Mouse (Mus musculus) kidney, postnatal 0 days (tissue): ENCODE measurements at regions not wholly inside any gene's neighbourhood (a gene's known extent, or its start where the extent isn't known, plus 50 kb on each side); places are given as distances from the start of the nearest gene placed in this dataset.

Source experiments
- ATAC-seq: fragments of 200-750 bp; cut with Nextera tagmentation; replicated peaks from 2 replicates; pipeline ENCODE4 v1.8.0; 2017; ENCODE audit warnings: low read depth, moderate number of reproducible peaks, moderate TSS enrichment, moderate library complexity; ENCODE audit not compliant: low FRiP score
- DNase-seq: peaks from one replicate; pipeline ENCODE4 v3.0.0-alpha.2; 2016; ENCODE audit warnings: low spot score
- H3K27ac ChIP-seq: fragments of 300-500 bp; sonication (generic); 2 replicates; pipeline ENCODE4 v1.5.1; 2014; ENCODE audit warnings: mild to moderate bottlenecking
- H3K27me3 ChIP-seq: fragments of 300-500 bp; sonication (generic); 2 replicates; pipeline ENCODE4 v1.6.1; 2014; ENCODE audit warnings: low read length, mixed read lengths; ENCODE audit not compliant: insufficient read depth
- H3K36me3 ChIP-seq: fragments of 300-500 bp; sonication (generic); 2 replicates; pipeline ENCODE4 v1.6.1; 2014; ENCODE audit warnings: low read length, mixed read lengths; ENCODE audit not compliant: insufficient read depth
- H3K4me1 ChIP-seq: fragments of 300-500 bp; sonication (generic); replicated peaks from 2 replicates; pipeline ENCODE4 v1.6.1; 2014; ENCODE audit warnings: antibody characterized with exemption, low read length, mixed read lengths; ENCODE audit not compliant: insufficient read depth
- H3K4me2 ChIP-seq: fragments of 300-500 bp; sonication (generic); 2 replicates; pipeline ENCODE4 v1.6.1; 2014; ENCODE audit warnings: mild to moderate bottlenecking, low read length, moderate library complexity, mixed read lengths
- H3K4me3 ChIP-seq: fragments of 300-500 bp; sonication (generic); replicated peaks from 2 replicates; pipeline ENCODE4 v1.5.1; 2014; ENCODE audit warnings: low read depth, low read length
- H3K9ac ChIP-seq: fragments of 300-500 bp; sonication (generic); 2 replicates; pipeline ENCODE4 v1.6.1; 2014; ENCODE audit warnings: low read depth, low read length
- H3K9me3 ChIP-seq: fragments of 300-500 bp; sonication (generic); replicated peaks from 2 replicates; pipeline ENCODE4 v1.6.1; 2016; ENCODE audit warnings: low read length, inconsistent platforms, mixed read lengths
- CTCF ChIP-seq: IDR thresholded peaks from 2 replicates; pipeline ENCODE4 v1.5.1; 2016; ENCODE audit warnings: antibody characterized with exemption, low read depth, mild to moderate bottlenecking, moderate library complexity
- WGBS: fragments of 180-500 bp; shearing (Covaris S2); extraction: QIAGEN DNeasy Blood & Tissue Kit; methylation state at CpG from one replicate; pipeline ENCODE4 v1.1.7; 2014; 5-methylcytosine and 5-hydroxymethylcytosine counted together

DNA sequence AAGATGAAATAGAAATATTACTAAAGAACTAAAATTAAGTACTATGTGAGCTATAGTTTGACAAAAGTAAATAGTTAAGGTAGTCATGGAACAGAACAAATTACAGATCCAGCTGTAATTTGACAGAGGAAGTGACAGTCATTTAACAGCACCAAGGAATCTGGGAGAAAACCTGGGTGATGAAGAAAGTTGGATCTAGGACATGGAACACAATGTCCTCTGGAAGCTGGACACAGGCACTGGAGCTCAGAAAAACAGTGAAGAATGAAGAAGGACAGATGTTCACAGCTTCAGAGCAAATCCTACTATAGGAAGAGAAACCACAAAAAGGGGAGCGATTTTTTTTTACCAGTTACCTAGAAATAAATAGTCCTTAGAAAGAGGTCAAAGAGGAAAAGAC is 147.2 kb upstream of the AI593442 start:
- no peaks in the 10 kb centered on the region for H3K27me3 ChIP-seq
- ATAC-seq (no peak), DNase-seq (no peak)
- H3K4me3 ChIP-seq, result no peak overlapping the region
- no peak overlapping the region for H3K27ac ChIP-seq
- TF ChIP-seq CTCF, result no peak
- H3K9me3 ChIP-seq, result no peaks in the 10 kb centered on the region
- no peak overlapping the region for H3K9ac ChIP-seq
- H3K36me3 ChIP-seq, result no peaks in the 10 kb centered on the region
- 84% methylated on average over 1 of the region's 1 CpGs for WGBS
- H3K4me2 ChIP-seq, result no peak overlapping the region
- H3K4me1 ChIP-seq, result no peaks in the 10 kb centered on the region

DNA sequence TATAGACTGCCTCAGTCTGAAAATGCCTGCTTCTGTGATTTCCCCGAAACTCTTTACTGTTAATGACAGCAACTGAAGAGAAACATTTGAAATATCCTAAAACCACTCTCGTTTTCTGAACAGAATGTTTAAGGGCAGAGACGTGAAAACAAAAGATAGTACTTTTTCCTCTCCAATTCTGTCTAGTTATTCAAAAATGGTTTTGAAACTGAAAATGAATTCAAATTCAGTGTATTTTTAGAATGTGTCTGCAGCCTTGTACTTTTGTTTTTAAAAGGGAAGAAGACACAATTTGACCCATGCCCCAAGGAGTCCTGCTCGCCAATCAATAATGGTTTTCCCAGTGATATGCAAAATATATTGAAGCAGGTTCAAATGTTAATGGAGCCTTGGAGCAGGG is 136.7 kb upstream of the AI593442 start:
- H3K4me1 ChIP-seq, result no peaks in the 10 kb centered on the region
- no peak for TF ChIP-seq CTCF
- H3K27me3 ChIP-seq, result no peaks in the 10 kb centered on the region
- H3K9ac ChIP-seq, result no peak overlapping the region
- ATAC-seq (no peak), DNase-seq (no peak)
- no peak overlapping the region for H3K4me3 ChIP-seq
- 69% methylated on average over 4 of the region's 4 CpGs for WGBS
- H3K27ac ChIP-seq, result no peak overlapping the region
- H3K4me2 ChIP-seq, result no peak overlapping the region
- H3K36me3 ChIP-seq, result no peaks in the 10 kb centered on the region
- H3K9me3 ChIP-seq, result no peaks in the 10 kb centered on the region

DNA sequence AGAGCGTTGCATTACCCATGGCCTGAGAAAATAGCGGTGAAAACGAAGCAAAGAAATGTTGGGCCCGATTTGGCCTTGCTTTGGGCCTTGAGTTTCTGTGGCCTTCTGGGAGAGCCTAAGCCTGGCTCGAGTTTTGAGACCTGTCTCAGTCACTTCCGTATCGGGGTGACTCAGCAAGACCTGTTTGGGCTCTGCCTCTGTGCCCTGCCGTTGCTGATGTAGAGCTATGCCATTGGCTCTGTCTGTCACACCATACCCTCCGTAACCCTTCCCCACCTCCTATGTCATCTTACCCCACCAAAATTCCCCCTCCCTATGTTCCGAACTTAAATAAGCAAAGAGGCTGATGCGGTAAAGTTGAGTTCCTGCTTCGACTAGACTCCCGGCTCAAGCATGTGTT is 123.4 kb upstream of the AI593442 start:
- H3K27ac ChIP-seq, result no peak overlapping the region
- DNase-seq (no peak), ATAC-seq (no peak)
- no peaks in the 10 kb centered on the region for H3K4me1 ChIP-seq
- 93% methylated on average over 13 of the region's 13 CpGs for WGBS
- H3K4me3 ChIP-seq, result no peak overlapping the region
- no peak for TF ChIP-seq CTCF
- H3K4me2 ChIP-seq, result no peak overlapping the region
- H3K36me3 ChIP-seq, result no peaks in the 10 kb centered on the region
- H3K9me3 ChIP-seq, result no peaks in the 10 kb centered on the region
- no peaks in the 10 kb centered on the region for H3K27me3 ChIP-seq
- H3K9ac ChIP-seq, result no peak overlapping the region

DNA sequence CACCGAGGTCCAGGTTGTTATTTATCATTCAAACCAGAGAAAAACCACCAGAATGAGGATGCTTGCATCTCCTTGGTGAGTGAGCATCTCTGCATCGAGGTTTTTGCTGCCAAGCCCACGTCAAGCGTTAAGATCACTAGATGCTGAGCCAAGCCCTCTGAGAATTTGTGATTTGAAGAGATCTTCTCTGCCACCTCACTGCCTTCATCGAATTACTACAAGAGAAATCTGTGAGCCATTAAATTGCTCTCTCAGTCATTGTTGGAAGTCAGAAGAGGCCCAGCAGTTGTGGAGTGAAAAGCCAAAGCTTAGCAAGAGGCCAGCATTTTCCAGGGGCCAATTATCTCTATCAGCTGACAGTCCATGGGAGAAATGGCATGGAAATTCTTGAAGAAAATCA is 122.2 kb upstream of the AI593442 start:
- Histone ChIP-seq H3K4me2 (no peak overlapping the region), H3K4me3 (no peak overlapping the region), H3K36me3 (no peaks in the 10 kb centered on the region), H3K4me1 (no peaks in the 10 kb centered on the region), H3K9me3 (no peaks in the 10 kb centered on the region), H3K9ac (no peak overlapping the region), H3K27ac (no peak overlapping the region), H3K27me3 (no peaks in the 10 kb centered on the region)
- DNase-seq, result no peak
- 83% methylated on average over 5 of the region's 5 CpGs for WGBS
- TF ChIP-seq CTCF, result no peak
- no peak for ATAC-seq

DNA sequence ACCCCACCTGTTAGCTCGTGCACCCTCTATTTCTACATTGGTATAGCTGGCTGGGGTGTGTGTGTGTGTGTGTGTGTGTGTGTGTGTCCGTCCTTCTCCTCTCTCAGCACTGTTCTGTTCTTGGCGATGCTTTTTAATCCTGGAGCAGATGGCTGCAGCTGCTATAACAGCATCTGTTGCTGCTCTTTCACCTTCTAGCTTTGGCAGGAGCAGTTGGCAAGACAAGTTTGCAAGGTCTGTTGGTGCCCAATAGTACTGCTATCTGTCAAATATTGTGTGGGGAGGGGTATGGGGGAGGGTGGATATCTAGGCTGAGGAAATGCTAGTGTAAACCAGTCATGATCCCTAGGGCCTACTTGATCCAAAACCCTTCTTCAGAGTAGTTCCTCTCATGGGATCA is 120.9 kb upstream of the AI593442 start:
- Histone ChIP-seq H3K27me3 (no peaks in the 10 kb centered on the region), H3K4me3 (no peak overlapping the region), H3K36me3 (no peaks in the 10 kb centered on the region), H3K27ac (no peak overlapping the region), H3K4me2 (no peak overlapping the region), H3K9ac (no peak overlapping the region), H3K9me3 (no peaks in the 10 kb centered on the region), H3K4me1 (no peaks in the 10 kb centered on the region)
- no peak for DNase-seq
- WGBS, result 59% methylated on average over 3 of the region's 3 CpGs
- no peak for TF ChIP-seq CTCF
- ATAC-seq, result no peak

DNA sequence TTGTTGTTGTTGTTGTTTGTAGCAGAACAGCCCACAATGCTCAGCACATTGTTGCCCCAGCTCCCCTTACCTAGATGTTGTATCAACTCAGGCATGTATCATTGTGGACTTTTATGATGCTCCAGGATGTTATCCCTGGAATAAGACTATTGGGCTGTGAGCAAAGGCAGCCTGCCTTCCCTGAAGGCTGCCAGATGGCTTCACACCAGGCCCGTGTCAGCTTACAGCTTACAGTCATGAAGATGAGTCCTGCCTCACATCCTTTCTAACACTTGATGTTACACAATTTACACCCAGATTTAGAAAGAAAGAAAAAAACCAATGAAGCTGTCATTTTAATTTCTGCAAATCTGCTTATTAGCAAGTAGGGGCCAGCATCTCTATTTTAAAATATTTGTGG is 113.0 kb upstream of the AI593442 start:
- Histone ChIP-seq H3K4me1 (no peaks in the 10 kb centered on the region), H3K27me3 (no peaks in the 10 kb centered on the region), H3K9ac (no peak overlapping the region), H3K4me3 (no peak overlapping the region), H3K36me3 (no peaks in the 10 kb centered on the region), H3K4me2 (no peak overlapping the region), H3K9me3 (no peaks in the 10 kb centered on the region), H3K27ac (no peak overlapping the region)
- DNase-seq (no peak), ATAC-seq (no peak)
- TF ChIP-seq CTCF, result no peak
- 27% methylated on average over 1 of the region's 1 CpGs for WGBS

DNA sequence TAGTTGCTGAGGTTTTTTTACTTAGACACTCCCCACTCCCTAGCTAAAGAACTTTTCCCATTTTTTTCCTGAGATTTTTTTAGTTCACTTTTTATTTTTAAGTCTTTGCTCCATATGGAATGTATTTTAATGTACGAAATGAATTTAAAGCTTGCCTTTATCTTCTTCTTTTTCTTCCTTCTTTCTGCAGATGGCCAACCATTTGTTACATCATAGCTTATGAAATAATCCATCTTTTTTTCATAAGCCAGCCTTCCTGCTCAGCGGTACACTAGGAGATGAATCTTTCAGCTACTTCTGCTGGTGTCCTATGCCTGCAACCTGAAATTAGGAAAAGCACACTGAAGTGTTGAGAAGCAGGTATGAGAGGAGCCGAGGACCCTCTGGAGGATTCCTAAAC is 102.9 kb upstream of the AI593442 start:
- H3K4me3 ChIP-seq, result no peak overlapping the region
- 92% methylated on average over 3 of the region's 3 CpGs for WGBS
- H3K27ac ChIP-seq, result no peak overlapping the region
- DNase-seq (no peak), ATAC-seq (no peak)
- no peaks in the 10 kb centered on the region for H3K9me3 ChIP-seq
- no peaks in the 10 kb centered on the region for H3K27me3 ChIP-seq
- no peak for TF ChIP-seq CTCF
- H3K9ac ChIP-seq, result no peak overlapping the region
- no peaks in the 10 kb centered on the region for H3K4me1 ChIP-seq
- H3K4me2 ChIP-seq, result no peak overlapping the region
- no peaks in the 10 kb centered on the region for H3K36me3 ChIP-seq
